Mouse (Mus musculus) liver, embryonic 15.5 days (tissue): ENCODE measurements around the gene Eif2a. TPM values are rescaled to one million over a fixed set of nuclear protein-coding genes. Genes with fewer than 3 reads are reported as not detected.

Source experiments
- ATAC-seq: fragments of 200-750 bp; cut with Nextera tagmentation; 2 replicates; pipeline ENCODE4 v1.8.0; 2017; ENCODE audit warnings: moderate number of reproducible peaks, mild to moderate bottlenecking, moderate library complexity; ENCODE audit not compliant: insufficient read depth
- H3K27ac ChIP-seq: fragments of 300-500 bp; sonication (generic); replicated peaks from 2 replicates; pipeline ENCODE4 v1.5.1; 2015; ENCODE audit warnings: mild to moderate bottlenecking, inconsistent platforms
- H3K27me3 ChIP-seq: fragments of 300-500 bp; sonication (generic); 2 replicates; pipeline ENCODE4 v1.6.1; 2015; ENCODE audit warnings: mild to moderate bottlenecking, inconsistent platforms
- H3K36me3 ChIP-seq: fragments of 300-500 bp; sonication (generic); replicated peaks from 2 replicates; pipeline ENCODE4 v1.6.1; 2015; ENCODE audit warnings: moderate library complexity, mild to moderate bottlenecking, inconsistent platforms
- H3K4me1 ChIP-seq: fragments of 300-500 bp; sonication (generic); replicated peaks from 2 replicates; pipeline ENCODE4 v1.6.1; 2015; ENCODE audit warnings: inconsistent platforms
- H3K4me2 ChIP-seq: fragments of 300-500 bp; sonication (generic); 2 replicates; pipeline ENCODE4 v1.6.1; 2015; ENCODE audit warnings: moderate library complexity, mild to moderate bottlenecking, inconsistent platforms
- H3K4me3 ChIP-seq: fragments of 300-500 bp; sonication (generic); replicated peaks from 2 replicates; pipeline ENCODE4 v1.5.1; 2015; ENCODE audit warnings: mild to moderate bottlenecking, inconsistent platforms
- H3K9ac ChIP-seq: fragments of 300-500 bp; sonication (generic); 2 replicates; pipeline ENCODE4 v1.6.1; 2015; ENCODE audit warnings: moderate library complexity, mild to moderate bottlenecking, inconsistent platforms
- H3K9me3 ChIP-seq: fragments of 300-500 bp; sonication (generic); replicated peaks from 2 replicates; pipeline ENCODE4 v1.6.1; 2016; ENCODE audit warnings: inconsistent platforms
- WGBS: fragments of 180-500 bp; shearing (Covaris S2); methylation state at CpG from one replicate; pipeline ENCODE4 v1.1.7; 2015; ENCODE audit warnings: mixed read lengths; ENCODE audit not compliant: insufficient replicate concordance; 5-methylcytosine and 5-hydroxymethylcytosine counted together
- polyA plus RNA-seq: library from polyadenylated mRNA; unstranded; fragments of >200 nt; fragmentation: Nextera tagmentation; extraction: Ambion mirVana; gene quantifications from 2 replicates; pipeline ENCODE4 v1.2.1, GENCODE M21; 2015

Eif2a gene
- polyA plus RNA-seq, 1 experiment from 2014 or later = 25.8 TPM

DNA sequence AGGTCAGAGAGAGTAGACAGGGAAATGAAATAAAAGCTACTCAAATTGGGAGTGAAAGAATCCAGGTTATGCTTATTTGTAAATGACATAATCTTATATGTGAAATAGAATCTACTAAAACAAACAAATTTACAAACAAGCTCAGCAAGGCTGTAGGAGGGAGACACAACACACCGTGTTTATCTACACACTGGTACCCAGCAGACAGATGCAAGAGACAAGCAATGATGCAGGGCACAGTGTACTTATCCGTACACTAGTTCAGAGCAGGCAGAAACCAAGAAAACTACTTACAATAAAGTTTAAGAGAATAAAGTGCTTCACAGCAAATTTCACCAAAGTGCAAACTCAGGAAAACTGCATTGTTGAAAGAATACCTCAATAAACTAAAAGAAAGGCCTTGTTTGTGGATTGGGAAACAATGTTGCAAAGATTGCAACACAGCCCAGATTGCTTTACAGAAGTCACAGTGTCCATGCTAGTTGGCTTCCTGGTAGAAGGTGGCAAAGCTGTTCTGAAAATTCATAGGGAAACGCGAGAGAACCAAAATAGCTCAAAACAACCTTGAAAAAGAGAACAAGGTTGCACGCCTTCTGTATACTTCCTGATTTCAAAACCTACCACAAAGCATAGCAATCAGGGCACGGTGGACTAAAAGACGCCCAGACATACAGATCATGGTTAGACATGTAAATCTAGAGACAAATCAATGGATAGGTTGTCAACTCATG lies 17.4 kb upstream of the Eif2a start:
- 26% methylated on average over 7 of the region's 7 CpGs for WGBS
- H3K9me3 ChIP-seq = no peaks in the 10 kb centered on the region
- peak; percentile 40 for ATAC-seq
- no peaks in the 10 kb centered on the region for H3K36me3 ChIP-seq
- H3K9ac ChIP-seq = no peak overlapping the region
- H3K4me1 ChIP-seq = no peaks in the 10 kb centered on the region; the same call in 1 of the 2 replicates
- no peak overlapping the region for H3K4me2 ChIP-seq
- H3K27me3 ChIP-seq = no peaks in the 10 kb centered on the region
- no peak overlapping the region for H3K4me3 ChIP-seq
- no peak overlapping the region; the same call in 1 of the 2 replicates for H3K27ac ChIP-seq

DNA sequence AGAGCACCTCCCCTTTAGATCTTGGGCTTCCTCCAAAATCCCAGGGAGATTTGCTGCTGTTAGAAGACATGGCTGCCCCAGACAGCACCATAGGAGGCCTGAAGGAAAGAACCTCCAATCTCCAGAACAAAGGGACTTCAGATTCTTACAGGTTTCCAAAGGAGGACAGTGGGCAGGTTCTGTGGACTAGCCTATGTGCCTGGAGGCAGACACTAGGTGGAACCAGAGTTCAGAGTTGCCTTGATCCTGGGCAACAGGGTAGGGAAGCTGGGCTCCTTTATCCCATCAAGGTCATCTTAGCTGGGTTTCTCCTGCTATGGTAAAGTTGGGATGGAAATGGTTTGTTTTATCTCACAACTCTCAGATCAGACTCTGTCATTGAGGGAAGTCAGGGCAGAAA lies 14.0 kb upstream of the Eif2a start:
- no peaks in the 10 kb centered on the region for H3K4me1 ChIP-seq
- no peak overlapping the region for H3K4me2 ChIP-seq
- no peak overlapping the region for H3K9ac ChIP-seq
- ATAC-seq = no peak
- no peaks in the 10 kb centered on the region for H3K36me3 ChIP-seq
- no peak overlapping the region for H3K4me3 ChIP-seq
- no peak overlapping the region for H3K27ac ChIP-seq
- H3K9me3 ChIP-seq = no peaks in the 10 kb centered on the region
- no peaks in the 10 kb centered on the region for H3K27me3 ChIP-seq

DNA sequence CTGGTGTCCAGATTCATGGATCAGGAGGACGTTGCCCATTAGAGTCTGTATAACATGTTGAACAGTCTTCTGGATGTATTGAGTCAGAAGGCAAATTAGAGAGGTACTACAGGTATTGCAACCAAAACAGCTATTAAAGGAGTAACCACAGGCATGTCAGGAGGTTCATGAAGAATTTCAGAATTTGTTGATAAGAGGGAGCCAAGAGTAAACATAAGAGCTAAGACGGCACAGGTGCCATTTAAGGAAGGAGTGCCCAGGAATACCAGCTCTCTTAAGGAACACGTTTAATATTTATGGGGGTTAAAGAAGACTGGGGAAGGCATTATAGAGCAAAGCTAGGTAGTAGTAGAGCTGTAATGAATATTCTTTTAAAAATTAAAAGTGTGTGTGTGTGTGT lies 12.9 kb upstream of the Eif2a start:
- no peak for ATAC-seq
- H3K27me3 ChIP-seq = no peaks in the 10 kb centered on the region
- no peak overlapping the region for H3K4me3 ChIP-seq
- H3K36me3 ChIP-seq = no peaks in the 10 kb centered on the region
- WGBS = 67% methylated on average over 3 of the region's 3 CpGs
- no peak overlapping the region for H3K9ac ChIP-seq
- H3K9me3 ChIP-seq = no peaks in the 10 kb centered on the region
- H3K4me2 ChIP-seq = no peak overlapping the region
- H3K27ac ChIP-seq = no peak overlapping the region
- H3K4me1 ChIP-seq = no peaks in the 10 kb centered on the region

DNA sequence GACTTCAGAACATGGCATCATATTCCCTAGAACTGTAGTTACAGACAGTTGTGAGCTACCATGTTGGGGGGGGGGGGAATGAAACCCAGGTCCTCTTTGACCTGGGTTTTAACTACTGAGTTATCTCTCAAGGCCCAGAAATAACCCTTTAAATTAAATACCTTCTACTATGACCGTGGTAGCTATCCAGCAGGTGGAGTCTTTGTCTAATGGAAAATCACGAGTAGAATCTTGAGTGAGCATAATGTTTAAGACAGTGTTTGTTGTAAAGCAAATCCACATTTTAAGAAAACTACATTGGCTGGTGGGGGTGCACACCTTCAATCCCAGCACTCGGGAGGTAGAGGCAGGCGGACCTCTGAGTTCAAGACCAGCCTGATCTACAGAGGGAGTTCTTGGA lies 12.1 kb upstream of the Eif2a start:
- Histone ChIP-seq H3K27ac (no peak overlapping the region), H3K27me3 (no peaks in the 10 kb centered on the region), H3K4me3 (no peak overlapping the region), H3K9me3 (no peaks in the 10 kb centered on the region), H3K9ac (no peak overlapping the region), H3K4me1 (no peaks in the 10 kb centered on the region), H3K36me3 (no peaks in the 10 kb centered on the region), H3K4me2 (no peak overlapping the region)
- 60% methylated on average over 4 of the region's 4 CpGs for WGBS
- no peak for ATAC-seq

DNA sequence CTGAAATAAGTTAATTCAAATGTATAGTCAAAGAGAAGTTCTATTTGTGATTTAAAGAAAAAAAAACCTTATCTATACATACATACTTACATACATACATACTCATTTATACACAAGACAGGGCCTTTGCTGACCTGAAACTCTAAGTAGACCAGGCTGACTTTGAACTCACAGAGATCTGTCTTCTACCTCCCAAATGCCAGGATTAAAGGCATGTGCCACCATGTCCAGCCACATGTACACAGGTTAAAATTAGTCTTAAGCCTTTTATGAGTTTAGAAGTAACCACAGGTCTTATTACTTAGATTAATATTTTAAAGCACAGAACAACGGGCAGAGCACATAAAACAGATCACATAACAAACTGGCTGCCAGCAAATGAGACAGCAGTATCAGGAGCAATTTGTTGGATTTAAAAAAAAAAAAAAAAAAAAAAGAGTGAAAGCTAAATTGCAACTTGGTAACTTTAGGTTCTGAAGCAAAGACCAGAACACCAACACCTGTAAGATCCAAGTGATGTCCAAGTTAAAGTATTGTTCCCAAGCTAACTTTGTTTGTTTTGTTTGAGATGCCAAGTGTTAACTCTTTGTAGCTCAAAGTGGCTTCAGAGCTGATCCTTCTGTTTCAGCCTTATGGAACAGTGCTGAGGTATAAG lies 9.5 kb upstream of the Eif2a start:
- H3K27me3 ChIP-seq = no peaks in the 10 kb centered on the region
- H3K4me1 ChIP-seq = peaks cover 11% of the 10 kb centered on the region; the same call in 1 of the 2 replicates
- no peak overlapping the region for H3K9ac ChIP-seq
- H3K27ac ChIP-seq = no peak overlapping the region
- H3K9me3 ChIP-seq = no peaks in the 10 kb centered on the region
- WGBS = 58% methylated on average over 1 of the region's 1 CpGs
- H3K4me2 ChIP-seq = no peak overlapping the region
- H3K4me3 ChIP-seq = no peak overlapping the region
- ATAC-seq = no peak
- peaks cover 1% of the 10 kb centered on the region; the same call in 1 of the 2 replicates for H3K36me3 ChIP-seq

DNA sequence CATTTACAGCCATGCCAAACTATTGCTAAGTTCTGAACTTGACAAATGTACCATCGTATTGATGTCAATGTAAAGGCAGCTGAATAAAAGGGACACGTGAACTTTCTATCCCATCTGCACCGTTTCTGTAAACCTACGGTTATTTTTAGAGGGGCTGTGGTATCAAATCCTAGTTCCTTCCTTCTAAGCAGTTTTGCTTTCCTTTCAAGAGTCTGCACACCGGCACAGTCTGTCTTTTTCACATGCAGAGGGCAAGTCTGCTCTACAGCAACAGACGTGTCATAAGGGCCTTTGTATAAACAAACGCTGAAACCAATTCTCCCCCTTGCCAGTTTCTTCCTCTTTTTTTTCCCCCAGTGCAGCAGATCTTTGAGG lies 9.0 kb upstream of the Eif2a start:
- Histone ChIP-seq H3K9me3 (no peaks in the 10 kb centered on the region), H3K36me3 (peaks cover 6% of the 10 kb centered on the region), H3K27ac (no peak overlapping the region; the same call in 1 of the 2 replicates), H3K4me2 (no peak overlapping the region), H3K27me3 (no peaks in the 10 kb centered on the region), H3K9ac (no peak overlapping the region), H3K4me3 (no peak overlapping the region), H3K4me1 (peaks cover 11% of the 10 kb centered on the region; the same call in 1 of the 2 replicates)
- ATAC-seq = no peak
- 17% methylated on average over 7 of the region's 7 CpGs for WGBS

DNA sequence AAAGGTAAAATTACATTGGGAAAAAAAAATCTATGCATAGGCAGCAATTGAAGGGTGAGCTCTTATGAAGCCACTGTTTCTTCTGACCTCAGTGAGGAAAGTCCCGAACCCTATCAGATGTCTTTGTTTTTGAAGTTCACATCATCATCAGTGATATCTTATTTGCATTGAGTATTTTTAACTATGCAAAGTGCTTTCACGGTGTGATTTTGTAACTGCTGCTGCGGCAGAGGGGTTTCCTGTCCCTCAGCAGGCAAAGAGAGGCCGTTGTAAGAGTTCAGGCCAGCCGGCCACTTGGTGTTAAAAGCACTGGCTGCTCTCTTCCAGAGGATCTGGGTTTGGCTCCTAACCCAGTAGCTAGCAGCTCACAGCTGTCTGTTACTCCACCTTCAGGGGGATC lies 8.4 kb upstream of the Eif2a start:
- Histone ChIP-seq H3K4me3 (no peak overlapping the region), H3K36me3 (peaks cover 9% of the 10 kb centered on the region), H3K9me3 (no peaks in the 10 kb centered on the region), H3K9ac (no peak overlapping the region), H3K27me3 (no peaks in the 10 kb centered on the region), H3K4me1 (peaks cover 11% of the 10 kb centered on the region; the same call in 1 of the 2 replicates), H3K4me2 (no peak overlapping the region), H3K27ac (no peak overlapping the region; the same call in 1 of the 2 replicates)
- 30% methylated on average over 5 of the region's 5 CpGs for WGBS
- no peak for ATAC-seq

DNA sequence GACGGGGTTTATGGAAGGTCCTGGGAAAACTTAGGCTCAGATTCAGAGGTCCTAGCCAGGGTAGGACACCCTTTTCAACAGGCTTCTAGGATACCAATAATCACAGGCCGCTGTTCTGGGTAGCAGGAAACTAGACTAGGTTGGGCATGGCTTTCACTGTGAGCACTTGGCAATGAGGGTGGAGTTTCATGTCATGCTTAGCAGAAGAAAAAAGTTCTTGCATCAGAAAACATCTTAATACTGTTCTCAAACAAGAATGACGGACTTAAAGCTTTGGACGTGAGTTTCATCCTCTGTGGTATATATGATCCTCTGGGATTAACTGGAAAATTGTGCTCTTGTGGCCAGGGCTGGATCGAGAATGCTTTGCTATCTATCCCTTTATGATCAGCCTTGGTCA lies 7.8 kb upstream of the Eif2a start:
- Histone ChIP-seq H3K27me3 (no peaks in the 10 kb centered on the region), H3K4me1 (peaks cover 11% of the 10 kb centered on the region; the same call in 1 of the 2 replicates), H3K9ac (no peak overlapping the region), H3K9me3 (no peaks in the 10 kb centered on the region), H3K36me3 (peaks cover 14% of the 10 kb centered on the region), H3K4me2 (no peak overlapping the region), H3K27ac (no peak overlapping the region), H3K4me3 (no peak overlapping the region)
- WGBS = 55% methylated on average over 5 of the region's 5 CpGs
- ATAC-seq = no peak

DNA sequence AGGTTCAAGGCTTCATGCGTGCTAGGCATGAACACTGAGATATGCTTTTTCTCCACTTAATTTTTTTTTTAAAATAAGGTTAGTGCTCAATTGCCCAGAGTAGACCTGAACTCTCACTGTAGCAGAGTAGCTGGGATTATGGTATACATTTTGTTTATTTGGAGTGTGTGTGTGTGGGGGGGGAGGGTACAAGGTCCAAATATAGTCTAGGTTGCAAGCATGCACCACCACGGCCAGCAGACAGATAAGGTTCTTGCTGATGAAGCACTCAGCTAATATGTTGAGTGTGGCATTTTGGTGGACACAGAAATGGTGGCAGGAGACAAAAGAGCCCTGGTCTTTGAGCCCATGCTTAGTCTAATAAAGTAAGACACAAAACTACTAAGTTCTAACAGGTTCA lies 6.7 kb upstream of the Eif2a start:
- no peak for ATAC-seq
- 37% methylated on average over 2 of the region's 2 CpGs for WGBS
- no peak overlapping the region for H3K27ac ChIP-seq
- peaks cover 17% of the 10 kb centered on the region for H3K4me1 ChIP-seq
- H3K36me3 ChIP-seq = peaks cover 24% of the 10 kb centered on the region
- H3K27me3 ChIP-seq = no peaks in the 10 kb centered on the region
- H3K9me3 ChIP-seq = no peaks in the 10 kb centered on the region
- H3K4me3 ChIP-seq = no peak overlapping the region
- no peak overlapping the region for H3K4me2 ChIP-seq
- no peak overlapping the region for H3K9ac ChIP-seq

DNA sequence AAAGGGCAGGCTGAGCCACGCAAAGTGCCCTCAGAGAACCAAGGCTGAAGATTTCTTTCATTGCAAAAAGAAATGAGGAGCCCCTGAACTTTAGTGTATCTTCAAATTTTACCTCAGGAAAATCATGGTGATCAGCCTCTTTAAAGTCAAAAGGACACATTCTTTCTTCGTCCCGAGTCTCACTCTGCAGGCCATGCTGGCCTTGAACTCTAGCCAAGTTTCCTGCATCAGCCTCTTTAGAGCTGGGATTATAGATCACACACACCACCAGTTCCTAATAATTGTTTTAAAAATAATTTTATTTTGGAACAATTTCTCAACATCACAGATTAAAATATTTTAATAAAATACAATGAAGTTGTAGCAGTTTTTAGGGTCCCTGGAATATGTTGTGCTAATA lies 6.1 kb upstream of the Eif2a start:
- Histone ChIP-seq H3K27ac (no peak overlapping the region), H3K4me2 (no peak overlapping the region), H3K4me3 (no peak overlapping the region), H3K27me3 (no peaks in the 10 kb centered on the region), H3K36me3 (peaks cover 24% of the 10 kb centered on the region), H3K9me3 (no peaks in the 10 kb centered on the region), H3K4me1 (peaks cover 22% of the 10 kb centered on the region), H3K9ac (no peak overlapping the region)
- 68% methylated on average over 3 of the region's 3 CpGs for WGBS
- no peak for ATAC-seq

DNA sequence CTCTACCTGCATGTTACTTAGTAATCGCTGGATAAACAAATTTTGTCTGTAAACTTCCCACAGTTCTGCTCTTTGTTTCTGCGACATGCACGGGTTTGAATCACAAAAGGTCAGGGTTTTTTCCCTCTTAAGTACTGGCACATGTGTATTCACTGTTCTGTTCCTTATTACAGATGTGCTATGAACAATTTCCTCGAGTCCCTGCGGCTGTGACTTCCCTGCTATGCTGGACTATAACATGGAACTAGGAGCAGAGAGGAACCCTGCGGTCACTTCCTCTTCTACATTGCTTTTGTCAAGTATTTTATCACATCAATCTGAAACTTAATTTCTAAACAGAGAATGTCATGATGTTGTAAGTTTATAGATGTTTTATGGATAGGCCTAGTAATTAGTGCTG lies 5.3 kb upstream of the Eif2a start:
- ATAC-seq = no peak
- WGBS = 62% methylated on average over 6 of the region's 6 CpGs
- Histone ChIP-seq H3K4me1 (peaks cover 22% of the 10 kb centered on the region), H3K36me3 (peaks cover 24% of the 10 kb centered on the region), H3K27me3 (no peaks in the 10 kb centered on the region), H3K4me3 (no peak overlapping the region), H3K9me3 (no peaks in the 10 kb centered on the region), H3K4me2 (no peak overlapping the region), H3K27ac (no peak overlapping the region), H3K9ac (no peak overlapping the region)
